Mouse (Mus musculus) liver, embryonic 14.5 days (tissue): ENCODE data around the gene Bmp6. TPM values are rescaled to one million over a fixed set of nuclear protein-coding genes. Genes with fewer than 3 reads are reported as not detected.

Experiments
- ATAC-seq: fragments of 200-750 bp; cut with Nextera tagmentation; 2 replicates; pipeline ENCODE4 v1.8.0; 2017; ENCODE audit warnings: moderate number of reproducible peaks, mild to moderate bottlenecking, moderate library complexity; ENCODE audit not compliant: insufficient read depth
- DNase-seq, 3 experiments: peaks; one replicate each; pipeline ENCODE4 v3.0.0-alpha.2; 2012 to 2013; ENCODE audit warnings: low read depth in 3 of 3, low spot score in 3 of 3
- H3K27ac ChIP-seq: fragments of 300-500 bp; sonication (generic); 2 replicates; pipeline ENCODE4 v1.5.1; 2014; ENCODE audit warnings: moderate library complexity, mild to moderate bottlenecking, control low read depth, inconsistent platforms
- H3K27me3 ChIP-seq: fragments of 300-500 bp; sonication (generic); 2 replicates; pipeline ENCODE4 v1.6.1; 2014; ENCODE audit warnings: mild to moderate bottlenecking, low read length, moderate library complexity; ENCODE audit not compliant: control insufficient read depth, insufficient read depth
- H3K36me3 ChIP-seq: fragments of 300-500 bp; sonication (generic); replicated peaks from 2 replicates; pipeline ENCODE4 v1.6.1; 2014; ENCODE audit warnings: low read depth; ENCODE audit not compliant: control insufficient read depth, insufficient read depth
- H3K4me1 ChIP-seq, 2 experiments: fragments of 200-500 bp in 1 of 2; fragments of 300-500 bp in 1 of 2; sonication (generic) in 1 of 2; replicated peaks; 2 replicates each; pipeline ENCODE4 v1.6.1; 2012 to 2014; ENCODE audit warnings: antibody characterized with exemption in 1 of 2, inconsistent platforms in 1 of 2, low read length in 1 of 2; ENCODE audit not compliant: control insufficient read depth in 2 of 2, insufficient read depth in 2 of 2
- H3K4me2 ChIP-seq: fragments of 300-500 bp; sonication (generic); 2 replicates; pipeline ENCODE4 v1.6.1; 2014; ENCODE audit warnings: low read depth, mild to moderate bottlenecking, control low read depth, moderate library complexity
- H3K4me3 ChIP-seq, 2 experiments: fragments of 200-500 bp in 1 of 2; fragments of 300-500 bp in 1 of 2; sonication (generic) in 1 of 2; 2 replicates each; pipeline ENCODE4 v1.5.1; 2012 to 2014; ENCODE audit warnings: low read depth in 2 of 2, low read length in 2 of 2, mild to moderate bottlenecking in 2 of 2, control low read depth in 1 of 2, inconsistent platforms in 1 of 2, moderate library complexity in 1 of 2; ENCODE audit not compliant: insufficient read depth in 1 of 2
- H3K9ac ChIP-seq: fragments of 300-500 bp; sonication (generic); replicated peaks from 2 replicates; pipeline ENCODE4 v1.6.1; 2014; ENCODE audit warnings: mild to moderate bottlenecking, control low read depth, moderate library complexity
- H3K9me3 ChIP-seq: fragments of 300-500 bp; sonication (generic); 2 replicates; pipeline ENCODE4 v1.6.1; 2016; ENCODE audit warnings: low read length, mixed read lengths; ENCODE audit not compliant: control insufficient read depth
- CTCF ChIP-seq: IDR thresholded peaks from 2 replicates; pipeline ENCODE4 v1.5.1; 2016; ENCODE audit warnings: antibody characterized with exemption, low read depth, control low read depth
- EP300 ChIP-seq: IDR thresholded peaks from 2 replicates; pipeline ENCODE4 v1.6.1; 2016; ENCODE audit warnings: antibody characterized with exemption, low read depth
- WGBS: fragments of 180-500 bp; shearing (Covaris S2); extraction: QIAGEN DNeasy Blood & Tissue Kit; methylation state at CpG from one replicate; pipeline ENCODE4 v1.1.7; 2014; ENCODE audit not compliant: insufficient replicate concordance; 5-methylcytosine and 5-hydroxymethylcytosine counted together
- polyA plus RNA-seq, 2 experiments: library from polyadenylated mRNA; depleted of rRNA in 1 of 2; stranded (reverse) in 1 of 2; unstranded in 1 of 2; fragments of >200 nt; fragmentation: Nextera tagmentation in 1 of 2; extraction: Ambion mirVana in 1 of 2; gene quantifications; 2 replicates each; pipeline versions ENCODE4 v1.2.1 to v1.2.3; 2012 to 2014

The Bmp6 gene
- polyA plus RNA-seq, 2 experiments: 0.19 to 0.39 TPM

DNA sequence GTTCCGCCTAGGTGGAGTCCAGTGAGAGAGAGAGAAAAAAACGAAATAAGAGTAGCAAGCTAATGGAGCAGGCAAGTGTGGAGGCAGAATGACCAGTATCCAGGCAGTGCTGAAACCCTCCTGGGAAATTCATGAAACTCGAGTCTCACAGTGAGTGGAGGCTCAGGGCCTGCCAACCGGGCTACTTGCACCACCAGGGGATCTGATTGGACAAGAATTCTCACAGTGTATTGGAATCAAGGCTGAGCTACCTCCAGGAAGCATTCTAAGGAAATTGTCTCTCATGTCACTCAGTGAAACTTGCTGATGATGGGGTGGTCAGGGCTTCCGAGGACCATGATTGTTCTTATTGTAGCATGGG, 2.8 kb downstream of the Bmp6 start:
- TF ChIP-seq CTCF: no peak
- no peak for TF ChIP-seq EP300
- Histone ChIP-seq H3K9me3 (no peaks in the 10 kb centered on the region), H3K36me3 (no peaks in the 10 kb centered on the region), H3K4me3 (no peak overlapping the region), H3K4me1 (peaks cover 0 to 3% of the 10 kb centered on the region in 2 experiments; a peak in 1 of 4 replicates), H3K27ac (no peak overlapping the region), H3K27me3 (peaks cover 41% of the 10 kb centered on the region), H3K9ac (no peak overlapping the region), H3K4me2 (no peak overlapping the region)
- no peak for DNase-seq
- WGBS: 26% methylated on average over 5 of the region's 5 CpGs
- no peak for ATAC-seq

GRCm38 (mm10) chr13:38349046-38349445, 4.1 kb downstream of the Bmp6 start:
- no peak overlapping the region for H3K4me2 ChIP-seq
- DNase-seq (no peak), ATAC-seq (no peak)
- no peaks in the 10 kb centered on the region for H3K9me3 ChIP-seq
- no peak for TF ChIP-seq EP300
- TF ChIP-seq CTCF: no peak
- peaks cover 40% of the 10 kb centered on the region for H3K27me3 ChIP-seq
- H3K9ac ChIP-seq: no peak overlapping the region
- 44% methylated on average over 4 of the region's 4 CpGs for WGBS
- H3K4me1 ChIP-seq: peaks cover 0 to 6% of the 10 kb centered on the region in 2 experiments; a peak in 1 of 4 replicates
- H3K36me3 ChIP-seq: no peaks in the 10 kb centered on the region
- no peak overlapping the region for H3K4me3 ChIP-seq
- H3K27ac ChIP-seq: no peak overlapping the region

DNA sequence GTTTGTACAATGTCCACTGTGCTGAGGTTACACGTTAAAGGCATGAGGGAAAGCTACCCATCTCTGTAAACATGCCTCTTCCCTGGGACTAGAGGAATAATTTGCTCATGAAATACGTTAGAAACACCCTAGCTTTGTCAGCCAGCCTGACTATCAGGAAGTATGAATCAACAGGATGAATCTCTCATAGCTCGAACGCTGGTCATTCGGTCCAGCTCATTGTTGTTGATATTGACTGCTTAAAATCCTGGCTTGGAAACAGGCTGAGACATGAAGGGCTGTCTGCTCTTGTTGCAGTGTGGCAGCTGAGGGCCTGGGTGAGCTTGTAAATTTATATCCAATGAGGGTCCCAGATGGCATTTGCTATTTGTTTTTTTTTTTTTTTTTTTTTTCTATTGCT, 4.9 kb downstream of the Bmp6 start:
- Histone ChIP-seq H3K9ac (no peak overlapping the region), H3K27ac (no peak overlapping the region), H3K4me1 (peaks cover 0 to 6% of the 10 kb centered on the region in 2 experiments; a peak in 1 of 4 replicates), H3K27me3 (peaks cover 35% of the 10 kb centered on the region), H3K9me3 (no peaks in the 10 kb centered on the region), H3K36me3 (no peaks in the 10 kb centered on the region), H3K4me3 (no peak overlapping the region), H3K4me2 (no peak overlapping the region)
- DNase-seq (no peak), ATAC-seq (no peak)
- whole genome bisulfite sequencing: 24% methylated on average over 5 of the region's 5 CpGs
- TF ChIP-seq CTCF (no peak), EP300 (no peak)

DNA sequence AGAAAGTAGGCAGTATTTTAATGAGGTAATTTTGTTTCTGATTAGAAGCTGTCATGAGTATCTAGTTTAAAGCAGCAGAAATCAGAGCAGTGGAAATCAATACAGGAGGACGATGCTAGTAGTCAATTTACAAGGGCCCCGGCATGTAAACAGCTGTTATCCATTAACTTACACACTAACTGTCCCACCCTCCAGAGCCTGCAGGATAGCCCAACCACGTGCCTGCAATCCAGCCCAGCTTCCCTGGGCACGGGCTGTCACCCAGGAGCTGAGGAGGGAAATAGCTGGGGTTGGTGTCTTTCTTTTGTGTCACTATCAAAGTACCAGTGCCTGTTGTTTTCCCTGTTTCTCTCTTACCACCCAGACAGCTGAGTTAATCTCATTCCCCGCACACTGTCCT, 7.1 kb downstream of the Bmp6 start:
- no peaks in the 10 kb centered on the region for H3K9me3 ChIP-seq
- H3K27me3 ChIP-seq: peaks cover 13% of the 10 kb centered on the region
- no peak overlapping the region for H3K4me2 ChIP-seq
- no peak overlapping the region for H3K27ac ChIP-seq
- ATAC-seq: no peak
- TF ChIP-seq EP300: no peak
- no peak for TF ChIP-seq CTCF
- H3K4me1 ChIP-seq: peaks cover 0 to 6% of the 10 kb centered on the region in 2 experiments; a peak in 1 of 4 replicates
- WGBS: 23% methylated on average over 5 of the region's 5 CpGs
- H3K36me3 ChIP-seq: no peaks in the 10 kb centered on the region
- no peak for DNase-seq
- no peak overlapping the region for H3K4me3 ChIP-seq
- no peak overlapping the region for H3K9ac ChIP-seq

DNA sequence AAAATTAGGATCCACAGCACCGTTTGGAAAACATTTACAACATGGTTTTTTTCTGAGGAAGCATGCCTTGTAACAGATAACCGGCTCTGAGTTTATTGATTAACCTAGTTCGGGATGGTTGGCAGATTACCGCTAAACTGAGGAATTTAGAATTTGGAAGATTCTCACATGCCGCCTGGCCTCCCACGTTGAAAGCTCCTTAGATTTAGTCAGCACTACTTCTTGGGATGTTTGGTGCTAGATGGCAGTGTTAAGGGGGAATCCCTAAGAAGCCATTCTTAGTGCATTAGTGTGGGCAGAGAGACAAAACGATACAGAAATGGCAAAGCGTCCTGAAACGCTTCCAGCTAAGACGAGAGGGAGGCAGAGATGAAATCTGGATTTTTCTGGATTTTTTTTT, 8.1 kb downstream of the Bmp6 start:
- WGBS: 51% methylated on average over 10 of the region's 10 CpGs
- H3K4me1 ChIP-seq: peaks cover 0 to 6% of the 10 kb centered on the region in 2 experiments; a peak in 1 of 4 replicates
- peaks cover 4% of the 10 kb centered on the region; the same call in 1 of the 2 replicates for H3K27me3 ChIP-seq
- ATAC-seq: no peak
- H3K27ac ChIP-seq: no peak overlapping the region
- H3K4me3 ChIP-seq: no peak overlapping the region
- TF ChIP-seq EP300 (no peak), CTCF (no peak)
- H3K9ac ChIP-seq: no peak overlapping the region
- H3K9me3 ChIP-seq: no peaks in the 10 kb centered on the region
- no peak for DNase-seq
- no peaks in the 10 kb centered on the region for H3K36me3 ChIP-seq
- no peak overlapping the region for H3K4me2 ChIP-seq
